Mouse (Mus musculus): ENCODE results near the gene Zcwpw1.

Zcwpw1 gene

GRCm38 (mm10) chr5:137755425-137755824, 32.2 kb upstream of the Zcwpw1 start:
- DNase-seq (ENCODE audit: low spot score), result no peak

- DNase-seq (ENCODE audit: low spot score), result no peak
Measured at GRCm38 (mm10) chr5:137756106-137756505, 31.5 kb upstream of the Zcwpw1 start.

- DNase-seq (ENCODE audit: low spot score), result peak; percentile 87
Measured at GRCm38 (mm10) chr5:137756882-137757661, 30.5 kb upstream of the Zcwpw1 start.

GRCm38 (mm10) chr5:137757887-137758286, 29.7 kb upstream of the Zcwpw1 start:
- DNase-seq (ENCODE audit: low spot score), result no peak

GRCm38 (mm10) chr5:137758921-137759534, 28.6 kb upstream of the Zcwpw1 start:
- no peak for DNase-seq (ENCODE audit: low spot score)

- peak; percentile 91 for DNase-seq (ENCODE audit: low spot score)
Measured at GRCm38 (mm10) chr5:137759971-137760412, 27.6 kb upstream of the Zcwpw1 start.

- DNase-seq (ENCODE audit: low spot score), result no peak
Measured at GRCm38 (mm10) chr5:137764609-137765340, 22.8 kb upstream of the Zcwpw1 start.

- no peak for DNase-seq (ENCODE audit: low spot score)
Measured at GRCm38 (mm10) chr5:137766270-137766669, 21.3 kb upstream of the Zcwpw1 start.

- no peak for DNase-seq (ENCODE audit: low spot score)
Measured at GRCm38 (mm10) chr5:137768475-137768874, 19.1 kb upstream of the Zcwpw1 start.

- no peak for DNase-seq (ENCODE audit: low spot score)
Measured at GRCm38 (mm10) chr5:137770709-137771108, 16.9 kb upstream of the Zcwpw1 start.

GRCm38 (mm10) chr5:137772755-137773154, 14.8 kb upstream of the Zcwpw1 start:
- DNase-seq (ENCODE audit: low spot score), result no peak

GRCm38 (mm10) chr5:137775587-137776290, 11.9 kb upstream of the Zcwpw1 start:
- DNase-seq (ENCODE audit: low spot score), result no peak

- DNase-seq (ENCODE audit: low spot score), result no peak
Measured at GRCm38 (mm10) chr5:137776408-137776918, 11.1 kb upstream of the Zcwpw1 start.

- no peak for DNase-seq (ENCODE audit: low spot score)
Measured at GRCm38 (mm10) chr5:137777267-137777845, 10.2 kb upstream of the Zcwpw1 start.

GRCm38 (mm10) chr5:137778635-137779034, 9.0 kb upstream of the Zcwpw1 start, which contains the start of gene Ppp1r35:
Gene Ppp1r35 (plus strand): TSS chr5:137778849.
- DNase-seq (ENCODE audit: low spot score), result peak; percentile 96

- no peak for DNase-seq (ENCODE audit: low spot score)
Measured at GRCm38 (mm10) chr5:137779053-137779933, 8.3 kb upstream of the Zcwpw1 start.

- no peak for DNase-seq (ENCODE audit: low spot score)
Measured at GRCm38 (mm10) chr5:137781661-137782060, 5.9 kb upstream of the Zcwpw1 start.

GRCm38 (mm10) chr5:137782776-137783522, 4.6 kb upstream of the Zcwpw1 start:
- no peak for DNase-seq (ENCODE audit: low spot score)

GRCm38 (mm10) chr5:137783901-137784540, 3.6 kb upstream of the Zcwpw1 start:
- DNase-seq (ENCODE audit: low spot score), result no peak

Measured in lung, postnatal 25 days (tissue).